Mouse (Mus musculus) layer of hippocampus, adult 11-12 months (tissue): ENCODE measurements around the gene Plekhg6.

Experiments
- DNase-seq: peaks from one replicate; pipeline ENCODE4 v3.0.0; 2022; ENCODE audit warnings: low spot score

Plekhg6 gene

DNA sequence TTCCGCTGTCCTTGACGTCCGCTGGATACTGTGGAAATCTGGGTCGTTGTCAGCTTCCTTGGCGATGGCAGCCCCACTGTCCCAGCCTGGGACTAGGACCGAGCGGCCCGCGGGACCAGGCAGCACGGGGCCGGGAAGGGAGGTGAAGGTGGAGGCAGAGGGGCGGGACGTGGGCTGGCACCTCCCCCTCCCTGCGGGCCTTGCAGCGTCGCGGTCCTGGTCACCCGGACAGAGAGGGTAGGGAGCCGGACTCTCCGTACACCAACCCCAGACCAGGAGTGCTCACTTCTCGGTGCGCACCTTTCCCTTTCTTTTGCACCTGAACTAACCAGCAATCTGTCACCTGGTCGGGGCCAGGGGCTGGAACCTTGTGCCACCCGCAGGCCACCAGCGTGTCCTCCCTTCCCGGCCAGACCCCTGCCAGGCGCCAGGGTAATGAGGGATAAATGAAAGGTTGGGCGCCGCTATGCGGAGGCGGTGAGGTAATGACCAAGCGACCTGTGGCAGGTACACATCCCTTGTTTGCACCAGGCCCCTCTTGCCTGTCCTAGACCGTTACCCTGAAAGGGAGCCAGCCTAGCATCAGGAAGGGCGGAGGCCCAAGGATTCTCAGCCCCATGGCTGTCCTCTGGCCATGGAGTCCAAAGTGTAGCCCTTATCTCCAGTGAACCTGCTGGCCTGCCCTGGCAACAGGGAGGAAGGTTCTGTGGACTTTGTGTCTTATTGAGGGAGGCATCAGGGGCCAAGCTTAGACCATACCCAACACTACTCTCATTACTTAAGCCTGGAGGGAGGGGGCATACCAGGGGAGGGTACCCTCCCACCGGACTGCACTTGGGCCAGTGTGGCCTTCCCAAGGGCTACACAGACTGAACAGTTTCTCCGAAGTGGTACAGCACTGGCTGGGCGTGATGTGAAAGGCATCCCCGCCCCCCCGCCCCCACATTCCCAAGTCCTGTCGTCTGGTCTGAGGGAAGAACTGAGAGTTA lies at the start of gene Plekhg6:
Plekhg6 (minus strand) TSS at position 422 of the 989 bp plus-strand sequence.
- no peak for DNase-seq

GRCm38 (mm10) chr6:125429741-125430140 lies 49.1 kb upstream of the Plekhg6 start:
- no peak for DNase-seq

DNA sequence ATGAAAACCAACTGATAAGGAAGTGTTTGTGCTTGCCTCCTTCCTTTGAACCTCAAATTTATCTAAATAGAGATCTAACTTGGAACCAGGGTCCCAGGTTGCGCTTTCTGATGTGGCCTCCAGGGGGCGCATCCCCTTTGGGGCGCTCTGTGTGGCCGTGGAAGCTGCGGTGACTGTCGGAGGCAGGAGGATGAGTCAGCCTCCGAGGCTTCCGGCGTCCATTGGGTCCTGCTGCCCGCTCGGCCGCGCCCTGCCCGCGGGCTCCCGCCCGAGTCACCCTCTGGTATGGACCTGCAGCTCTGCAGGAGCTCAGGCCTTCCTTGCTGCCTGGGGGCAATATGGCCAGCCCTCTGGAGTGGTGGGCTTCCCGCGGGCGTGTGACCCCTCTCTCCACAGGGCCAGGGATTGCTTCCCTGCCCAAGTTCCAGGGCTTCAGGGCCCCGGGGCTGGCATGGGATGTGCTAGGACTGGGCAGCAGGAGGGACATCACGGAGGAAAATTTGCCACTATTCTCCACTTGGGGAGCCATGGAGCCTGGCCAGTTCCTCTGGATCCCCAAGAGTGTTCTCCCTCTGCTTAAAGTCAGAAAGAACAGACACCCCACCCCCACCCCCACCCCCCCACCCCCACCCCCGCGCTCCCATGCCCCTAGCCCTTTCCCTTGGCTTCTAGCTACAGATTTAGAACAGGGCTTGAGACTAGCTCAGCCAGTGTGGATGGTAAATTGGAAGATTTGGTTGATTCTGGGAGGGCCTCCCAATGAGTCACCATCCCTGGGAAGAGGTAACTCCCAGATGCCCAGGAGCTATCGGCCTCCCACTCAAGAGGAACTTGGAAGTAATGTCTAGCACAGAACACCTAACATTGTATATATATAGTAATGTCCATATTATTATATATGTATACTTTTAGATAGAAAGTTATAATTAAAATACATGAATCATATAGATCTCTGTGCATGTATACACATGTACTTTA lies 46.1 kb upstream of the Plekhg6 start:
- peak; percentile 90 for DNase-seq

DNA sequence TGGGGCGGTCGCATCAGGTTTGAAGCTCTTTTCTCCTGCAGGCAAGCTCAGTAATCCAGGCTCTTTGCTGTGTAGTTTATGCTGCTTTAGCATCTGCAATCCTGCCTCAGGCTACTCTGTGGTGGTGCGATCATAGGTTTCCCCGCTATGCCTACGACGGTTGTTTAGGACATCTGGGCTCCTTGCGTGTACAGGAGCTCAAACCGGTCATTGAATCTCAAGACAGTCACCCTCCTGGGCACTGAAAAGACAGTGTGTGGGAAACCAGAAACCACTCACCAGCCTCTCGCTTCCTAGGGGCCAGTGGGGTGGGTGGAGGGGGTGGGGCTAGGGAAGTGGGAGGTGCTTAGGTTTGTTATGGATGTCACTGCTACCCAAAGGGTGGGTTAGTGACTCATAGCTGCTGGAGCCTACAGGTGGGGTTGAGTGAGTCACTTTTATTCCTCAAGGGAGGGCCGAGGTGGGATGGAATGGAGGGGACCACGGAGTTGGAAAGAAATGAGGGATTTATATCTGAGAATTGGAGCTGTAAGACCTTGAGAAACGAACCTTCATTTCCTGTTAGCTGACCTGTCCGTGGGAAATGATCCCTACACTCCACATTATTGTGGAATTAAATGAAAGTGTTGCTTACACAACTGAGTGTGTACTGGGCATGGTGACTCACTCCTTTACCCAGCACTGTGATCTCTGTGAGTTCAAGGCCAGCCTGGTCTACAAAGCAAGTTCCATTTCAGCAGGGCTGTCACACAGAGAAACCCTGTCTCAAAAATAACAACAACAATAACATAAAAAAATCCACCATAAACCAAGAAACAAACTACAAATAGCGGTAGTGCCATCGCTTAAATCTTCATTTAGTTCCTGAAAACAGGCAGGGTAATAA lies 44.9 kb upstream of the Plekhg6 start:
- no peak for DNase-seq

DNA sequence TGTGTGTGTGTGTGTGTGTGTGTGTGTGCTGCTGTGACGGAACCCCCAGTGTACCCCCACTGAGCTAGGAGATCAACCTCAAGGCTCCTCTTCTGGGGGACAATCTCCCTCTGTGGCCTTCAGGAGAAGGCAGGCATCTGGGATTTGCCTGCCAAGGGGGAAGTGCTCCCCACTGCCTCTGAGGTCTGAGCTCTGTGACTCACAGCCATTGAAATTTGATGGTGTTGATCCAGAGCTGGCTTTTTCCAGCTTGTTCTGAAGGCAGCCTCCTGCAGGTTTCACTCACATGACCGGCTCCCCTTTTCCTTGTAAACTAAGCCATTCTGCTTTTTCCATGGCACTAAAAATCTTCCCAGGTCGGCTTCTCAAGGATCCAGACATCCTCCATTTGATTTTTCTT lies 43.6 kb upstream of the Plekhg6 start:
- DNase-seq = no peak

DNA sequence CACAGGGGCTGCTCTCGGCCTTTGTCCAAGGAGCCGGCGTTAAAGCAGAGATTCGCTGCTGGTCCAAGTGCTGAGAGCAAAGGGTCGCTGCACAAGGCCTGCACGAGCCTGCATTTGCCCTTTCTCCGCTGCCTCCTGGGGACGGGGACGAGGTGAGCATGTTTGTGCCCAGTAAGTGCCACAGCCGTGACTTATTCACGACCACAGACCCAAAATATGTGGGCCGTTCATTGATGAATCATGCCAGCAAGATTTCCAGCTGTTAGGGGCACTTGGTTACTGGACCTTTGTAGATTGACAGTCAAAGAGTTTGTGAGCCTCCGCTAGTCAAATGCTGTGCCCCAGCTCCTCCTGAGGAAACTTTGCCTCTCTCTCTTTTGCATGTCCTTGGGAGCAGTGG lies 42.9 kb upstream of the Plekhg6 start:
- DNase-seq = no peak

DNA sequence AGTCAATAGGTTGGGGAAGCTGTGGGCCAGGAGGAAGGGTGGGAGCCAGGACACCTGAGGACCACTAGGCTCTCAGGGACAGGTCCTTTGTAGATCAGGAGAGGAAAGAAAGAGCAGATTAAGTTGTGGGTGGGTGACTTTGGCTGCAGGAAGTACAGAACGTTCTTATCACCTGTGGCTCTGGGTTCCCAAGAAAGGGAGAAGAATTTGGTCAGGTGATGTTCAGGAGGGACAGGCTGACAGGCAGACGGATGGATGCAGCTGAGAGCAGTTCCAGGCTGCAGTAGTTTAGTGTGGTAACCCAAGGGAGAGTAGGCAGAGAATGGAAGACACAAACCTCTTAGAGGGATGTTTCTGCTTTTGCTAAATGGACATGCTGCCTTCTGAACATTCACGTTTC lies 42.5 kb upstream of the Plekhg6 start:
- DNase-seq = no peak

DNA sequence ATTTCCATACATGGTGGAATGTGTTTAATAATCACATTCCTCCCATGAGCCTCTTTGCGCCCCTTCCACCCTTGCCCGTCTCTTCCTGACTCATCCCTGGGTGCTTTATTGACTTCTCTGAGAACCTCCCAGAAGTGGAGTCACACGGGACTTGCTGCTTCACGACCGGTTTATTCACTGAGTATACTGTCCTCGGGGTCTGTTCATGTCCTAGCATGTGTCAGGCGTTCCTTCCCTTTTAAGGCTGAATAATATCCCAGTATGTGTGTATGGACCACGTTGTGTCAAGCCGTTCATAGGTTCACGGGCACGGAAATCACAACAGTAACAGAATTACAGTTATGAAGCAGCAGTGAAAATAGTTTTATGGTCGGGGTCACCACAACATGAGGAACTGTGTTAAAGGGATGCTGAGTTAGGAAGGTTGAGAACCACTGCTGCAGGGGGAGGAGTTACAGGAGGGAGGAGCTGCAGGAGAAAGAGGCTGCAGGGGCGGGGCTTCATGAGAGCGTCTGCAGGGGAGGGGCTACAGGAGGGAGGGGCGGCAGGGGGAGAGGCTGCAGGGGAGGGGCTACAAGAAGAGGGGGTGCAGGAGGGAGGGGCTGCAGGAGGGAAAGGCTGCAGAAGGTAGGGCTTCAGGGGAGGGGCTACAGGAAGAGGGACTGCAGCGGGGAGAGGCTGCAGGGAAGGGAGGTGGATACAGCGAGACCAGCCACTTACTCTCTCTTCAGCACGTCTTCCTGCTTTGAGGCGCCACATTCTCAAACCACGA lies 41.6 kb upstream of the Plekhg6 start:
- peak; percentile 50 for DNase-seq

DNA sequence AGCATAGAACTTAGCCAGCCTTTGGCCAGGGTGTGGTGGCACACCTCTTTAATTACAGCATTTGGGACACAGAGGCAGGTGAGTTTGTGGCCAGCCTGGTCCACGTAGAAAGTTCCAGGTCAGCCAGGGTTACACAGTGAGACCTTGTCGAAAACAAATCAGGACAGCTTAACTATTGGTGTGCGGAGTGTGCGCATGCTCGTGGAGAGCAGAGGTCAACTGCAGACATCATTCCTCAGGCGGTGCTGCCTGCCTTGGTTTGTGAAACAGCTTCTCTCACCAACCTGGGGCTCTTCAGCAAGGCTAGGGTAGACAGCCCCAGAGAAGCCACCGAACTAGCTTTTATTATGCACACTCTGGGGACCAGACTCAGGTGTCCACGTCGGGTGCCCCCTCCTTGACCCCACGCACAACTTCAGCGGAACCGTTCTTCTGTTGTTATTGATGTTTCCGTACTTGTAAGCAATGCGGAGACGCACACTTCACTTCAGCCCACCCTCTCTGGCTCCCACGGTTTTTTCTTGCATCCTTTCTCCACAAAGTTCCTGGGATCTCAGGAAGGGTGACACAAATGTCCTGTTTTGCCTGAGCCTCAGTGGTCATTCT lies 40.0 kb upstream of the Plekhg6 start:
- no peak for DNase-seq

- DNase-seq = peak; percentile 74
Observed at GRCm38 (mm10) chr6:125418744-125419143, 38.2 kb upstream of the Plekhg6 start.

DNA sequence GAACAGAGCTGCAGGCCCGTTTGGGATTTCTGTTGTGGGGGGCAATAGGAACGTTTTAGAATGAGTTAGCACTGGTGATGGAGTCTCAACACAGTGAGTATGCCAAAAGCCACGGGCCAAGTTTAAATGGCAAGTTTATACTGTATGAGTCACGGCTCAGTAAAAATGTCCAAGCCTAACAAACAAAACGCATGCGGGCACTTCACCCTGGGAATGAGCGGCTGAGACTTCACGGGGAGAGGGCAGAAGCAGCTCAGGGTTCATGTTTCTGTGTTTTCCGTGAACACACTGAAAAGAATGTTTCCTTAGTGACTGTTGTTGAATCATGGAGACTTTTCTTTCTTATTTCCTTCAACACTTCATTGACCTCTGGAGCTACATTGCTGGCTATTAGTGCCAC lies 32.7 kb upstream of the Plekhg6 start:
- DNase-seq = no peak

GRCm38 (mm10) chr6:125411661-125412060 lies 31.1 kb upstream of the Plekhg6 start:
- DNase-seq = no peak

- no peak for DNase-seq
Observed at GRCm38 (mm10) chr6:125410995-125411547, 30.5 kb upstream of the Plekhg6 start.

GRCm38 (mm10) chr6:125410551-125410950 lies 30.0 kb upstream of the Plekhg6 start:
- DNase-seq = no peak

- no peak for DNase-seq
Observed at GRCm38 (mm10) chr6:125407657-125408056, 27.1 kb upstream of the Plekhg6 start.

- DNase-seq = no peak
Observed at GRCm38 (mm10) chr6:125407224-125407623, 26.6 kb upstream of the Plekhg6 start.

- DNase-seq = no peak
Observed at GRCm38 (mm10) chr6:125405461-125406382, 25.1 kb upstream of the Plekhg6 start.

- no peak for DNase-seq
Observed at GRCm38 (mm10) chr6:125389853-125390252, 9.3 kb upstream of the Plekhg6 start.

DNA sequence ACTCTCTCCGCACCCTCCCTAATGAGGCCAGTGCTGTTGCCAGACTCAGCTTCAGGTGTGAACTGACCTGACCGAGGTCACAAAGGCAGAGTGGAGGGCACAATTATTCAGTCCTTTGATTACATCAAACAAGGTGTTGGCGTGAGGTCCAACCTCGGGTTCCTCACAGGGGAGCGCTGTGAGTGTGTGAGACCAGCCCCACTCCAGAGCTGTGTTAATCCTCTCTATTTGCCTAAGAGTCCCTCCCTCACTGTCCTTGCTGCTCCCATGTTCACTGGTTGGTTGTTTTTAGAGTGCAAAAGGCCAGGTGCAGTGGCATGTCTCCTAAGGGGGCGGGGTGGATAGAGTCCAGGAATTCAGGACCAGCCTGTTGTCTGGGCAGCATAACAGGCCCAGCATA lies 5.5 kb upstream of the Plekhg6 start:
- DNase-seq = no peak
